Mouse (Mus musculus) kidney, embryonic 15.5 days (tissue): ENCODE data around the gene Nucks1. TPM values are rescaled to one million over a fixed set of nuclear protein-coding genes. Genes with fewer than 3 reads are reported as not detected.

ENCODE experiments used
- polyA plus RNA-seq: library from polyadenylated mRNA; unstranded; fragments of >200 nt; fragmentation: Nextera tagmentation; extraction: Ambion mirVana; gene quantifications from 2 replicates; pipeline ENCODE4 v1.2.1, GENCODE M21; 2015

Gene Nucks1
- polyA plus RNA-seq, 1 experiment from 2014 or later = 85.7 TPM

Other genes with a start within 250 kb of the Nucks1 start
- 2.4 and 2.6 TPM in 2 replicates for gene Rab7b, start 221.8 kb upstream of the Nucks1 start, polyA plus RNA-seq
- gene Slc26a9, start 166.5 kb upstream of the Nucks1 start, polyA plus RNA-seq = 0.13 and 0.35 TPM in 2 replicates
- 2.1 and 2.3 TPM in 2 replicates for gene Pm20d1, start 113.2 kb upstream of the Nucks1 start, polyA plus RNA-seq
- gene Slc41a1, start 83.0 kb upstream of the Nucks1 start, polyA plus RNA-seq = 12.7 and 15.5 TPM in 2 replicates
- 18.3 and 18.7 TPM in 2 replicates for gene Rab29, start 43.3 kb upstream of the Nucks1 start, polyA plus RNA-seq
- 7.9 and 9.1 TPM in 2 replicates for gene Slc45a3, start 52.4 kb downstream of the Nucks1 start, polyA plus RNA-seq
- gene Elk4, start 97.1 kb downstream of the Nucks1 start, polyA plus RNA-seq = 24.1 and 25.8 TPM in 2 replicates
- gene Mfsd4a, start 157.5 kb downstream of the Nucks1 start, polyA plus RNA-seq = 15.6 and 15.8 TPM in 2 replicates
- gene Cdk18, start 229.2 kb downstream of the Nucks1 start, polyA plus RNA-seq = 7.6 and 8.1 TPM in 2 replicates